Mouse (Mus musculus) left cerebral cortex, adult 2 months (tissue): ENCODE data around the gene Fam110a. TPM values are rescaled to one million over a fixed set of nuclear protein-coding genes. Genes with fewer than 3 reads are reported as not detected.
"Not testable (repeated sequence)": the region's sequence is repeated elsewhere in the genome, so short reads cannot be mapped to it uniquely, and the experiment has no call there.

Experiments
- DNase-seq, 2 experiments: peaks; one replicate each; pipeline ENCODE4 v3.0.0; 2021 to 2022; ENCODE audit warnings: low spot score in 2 of 2, mixed read lengths in 1 of 2; ENCODE audit errors: extremely low spot score in 1 of 2
- H3K27ac ChIP-seq: fragments of 200-600 bp; 2 replicates; pipeline ENCODE4 v1.8.1; 2022
- H3K4me3 ChIP-seq: fragments of 200-600 bp; 2 replicates; pipeline ENCODE4 v1.8.1; 2022
- CTCF ChIP-seq: fragments of 200-600 bp; IDR thresholded peaks from 2 replicates; pipeline ENCODE4 v1.8.1; 2022; ENCODE audit warnings: antibody characterized with exemption, mild to moderate bottlenecking, moderate library complexity
- intact Hi-C: fragments of 180-260 bp; cut with DNase I; formaldehyde crosslinking; loops from one replicate; pipeline ENCODE4 v1.15.1; 2025
- total RNA-seq, 2 experiments: library from RNA; stranded (reverse); gene quantifications; 2 replicates each; pipeline ENCODE4 v1.2.3; 2021

The Fam110a gene
- total RNA-seq, 2 experiments from 2014 or later: 6.6 to 6.7 TPM

- H3K4me3 ChIP-seq: no peak overlapping the region
- no peak for DNase-seq
- no peak overlapping the region for H3K27ac ChIP-seq
- no peak for TF ChIP-seq CTCF
- intact Hi-C loops: no loop called here
Measured at GRCm38 (mm10) chr2:152010251-152010650, 30.2 kb upstream of the Fam110a start.

GRCm38 (mm10) chr2:152009061-152009779, 29.2 kb upstream of the Fam110a start:
- DNase-seq: no peak
- intact Hi-C loops: loop anchor here (5.0 kb wide), 1 partner anchor 262 kb away; no protein-coding TSS in a partner anchor
- Histone ChIP-seq H3K4me3 (no peak overlapping the region), H3K27ac (no peak overlapping the region)
- no peak for TF ChIP-seq CTCF

- intact Hi-C loops: loop anchor here (5.0 kb wide), 1 partner anchor 260 kb away; no protein-coding TSS in a partner anchor
- peak; percentile 70 for TF ChIP-seq CTCF
- DNase-seq: peak; percentile 56 to 65
- no peak overlapping the region for H3K4me3 ChIP-seq
- H3K27ac ChIP-seq: no peak overlapping the region
Measured at GRCm38 (mm10) chr2:152007783-152008182, 27.8 kb upstream of the Fam110a start.

GRCm38 (mm10) chr2:152002529-152002928, 22.5 kb upstream of the Fam110a start:
- Histone ChIP-seq H3K27ac (no peak overlapping the region), H3K4me3 (no peak overlapping the region)
- no peak for TF ChIP-seq CTCF
- no peak for DNase-seq
- intact Hi-C loops: no loop called here

DNA sequence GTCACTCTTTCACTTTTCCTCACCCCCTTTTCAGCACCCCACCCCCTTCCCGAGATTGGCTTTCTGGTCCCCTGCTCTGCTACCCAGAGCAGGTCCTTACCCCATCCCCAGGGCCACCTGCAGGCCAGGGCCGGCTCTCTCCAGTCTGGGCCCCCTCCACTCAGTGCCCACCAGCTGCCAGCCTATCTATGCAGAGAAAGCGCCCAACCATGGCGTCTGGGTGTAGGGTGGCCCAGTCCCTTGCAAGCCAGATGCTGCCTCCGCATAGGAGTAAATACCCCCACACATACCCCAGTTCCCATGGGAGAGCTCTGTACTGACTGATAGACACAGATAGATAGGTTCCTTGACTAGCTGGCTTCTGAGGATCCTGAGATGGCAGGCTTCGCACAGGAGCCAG, 20.7 kb upstream of the Fam110a start:
- TF ChIP-seq CTCF: no peak
- no peak overlapping the region for H3K4me3 ChIP-seq
- H3K27ac ChIP-seq: no peak overlapping the region
- intact Hi-C loops: no loop called here
- no peak for DNase-seq

DNA sequence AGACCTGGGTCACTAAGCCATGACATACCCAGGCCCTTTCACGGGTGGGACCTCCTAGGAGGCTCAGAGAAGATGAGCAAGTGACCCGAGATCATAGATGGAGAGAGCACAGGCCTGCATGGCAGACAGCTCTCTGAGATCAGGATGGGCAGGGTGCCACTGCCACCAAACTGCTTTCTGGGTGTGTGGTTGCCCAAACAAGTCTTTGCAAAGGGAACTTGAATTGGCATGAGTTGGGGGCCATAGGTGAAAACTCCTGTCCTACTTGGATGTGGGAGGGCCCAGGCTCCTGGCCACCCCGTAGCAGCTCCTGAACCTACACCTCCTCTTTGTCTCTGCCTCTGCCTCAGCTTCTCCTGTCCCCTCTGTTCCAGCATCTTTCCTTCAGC, 20.3 kb upstream of the Fam110a start:
- no peak for TF ChIP-seq CTCF
- intact Hi-C loops: no loop called here
- H3K27ac ChIP-seq: no peak overlapping the region
- DNase-seq: no peak
- H3K4me3 ChIP-seq: no peak overlapping the region

GRCm38 (mm10) chr2:151999669-152000290, 19.8 kb upstream of the Fam110a start:
- TF ChIP-seq CTCF: no peak
- DNase-seq: no peak
- Histone ChIP-seq H3K4me3 (no peak overlapping the region), H3K27ac (no peak overlapping the region)
- intact Hi-C loops: no loop called here

GRCm38 (mm10) chr2:151998932-151999331, 18.9 kb upstream of the Fam110a start:
- no peak for TF ChIP-seq CTCF
- DNase-seq: no peak
- no peak overlapping the region for H3K4me3 ChIP-seq
- intact Hi-C loops: no loop called here
- H3K27ac ChIP-seq: no peak overlapping the region

DNA sequence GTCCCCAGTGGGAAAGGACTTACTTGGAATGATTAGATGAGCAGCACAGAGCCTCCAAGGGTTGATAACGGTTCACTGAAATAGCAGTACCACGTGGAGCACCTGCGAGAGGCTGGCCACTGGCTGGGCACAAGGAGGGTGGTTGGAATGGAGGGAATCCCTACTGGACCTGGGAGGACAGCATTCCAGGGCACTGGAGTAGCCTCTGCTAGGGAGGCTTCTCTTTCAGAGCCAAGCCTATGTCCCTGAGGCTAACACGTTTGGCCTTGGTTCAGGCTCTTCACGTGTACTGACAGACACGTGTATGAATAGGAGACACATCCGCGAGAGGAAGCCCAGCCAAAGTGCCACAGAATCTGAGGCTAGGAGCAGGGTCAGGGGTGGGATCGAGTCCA, 18.5 kb upstream of the Fam110a start:
- no peak overlapping the region for H3K27ac ChIP-seq
- H3K4me3 ChIP-seq: no peak overlapping the region
- DNase-seq: no peak
- TF ChIP-seq CTCF: no peak
- intact Hi-C loops: no loop called here

- no peak for TF ChIP-seq CTCF
- intact Hi-C loops: loop anchor here (2.0 kb wide), 1 partner anchor 67 kb away; no protein-coding TSS in a partner anchor
- Histone ChIP-seq H3K4me3 (no peak overlapping the region), H3K27ac (no peak overlapping the region)
- no peak for DNase-seq
Measured at GRCm38 (mm10) chr2:151997776-151998504, 17.9 kb upstream of the Fam110a start.

DNA sequence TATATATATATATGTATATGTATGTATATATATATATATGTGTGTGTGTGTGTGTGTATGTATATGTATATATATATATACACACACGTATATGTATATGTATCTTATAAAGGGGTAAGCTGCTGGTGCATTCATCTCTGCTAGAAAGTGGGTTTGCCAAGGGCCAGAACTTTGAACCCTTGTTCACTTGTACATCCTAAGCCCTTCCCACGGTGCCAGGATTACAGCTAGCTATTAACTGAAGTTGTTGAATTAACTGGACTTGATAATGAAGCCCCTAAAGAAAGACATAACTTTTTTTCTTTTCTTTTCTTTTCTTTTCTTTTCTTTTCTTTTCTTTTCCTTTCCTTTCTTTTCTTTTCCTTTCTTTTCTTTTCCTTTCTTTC, 17.2 kb upstream of the Fam110a start:
- not testable (repeated sequence) for H3K4me3 ChIP-seq, H3K27ac ChIP-seq, DNase-seq
- intact Hi-C loops: loop anchor here (2.0 kb wide), 1 partner anchor 66 kb away; no protein-coding TSS in a partner anchor
